Mouse (Mus musculus) neural tube, postnatal 0 days (tissue): Measurements from ENCODE around the gene Parm1. TPM values are rescaled to one million over a fixed set of nuclear protein-coding genes. Genes with fewer than 3 reads are reported as not detected.

ENCODE experiments used
- polyA plus RNA-seq: library from polyadenylated mRNA; unstranded; fragments of >200 nt; fragmentation: Nextera tagmentation; extraction: Ambion mirVana; gene quantifications from 2 replicates; pipeline ENCODE4 v1.2.1, GENCODE M21; 2015

Parm1 gene
- polyA plus RNA-seq: 12.0 and 13.2 TPM in 2 replicates

GRCm38 (mm10) chr5:91517480-91518301 is at the start of gene Parm1:
Parm1 (plus strand) TSS chr5:91517615.

Other genes with a start within 250 kb of the Parm1 start
- 0.40 and 0.45 TPM in 2 replicates for gene Btc, start 114.6 kb upstream of the Parm1 start, polyA plus RNA-seq